Mouse (Mus musculus) liver, embryonic 14.5 days (tissue): Measurements from ENCODE around the gene Syna. TPM values are rescaled to one million over a fixed set of nuclear protein-coding genes. Genes with fewer than 3 reads are reported as not detected.

Experiments used
- ATAC-seq: fragments of 200-750 bp; cut with Nextera tagmentation; 2 replicates; pipeline ENCODE4 v1.8.0; 2017; ENCODE audit warnings: moderate number of reproducible peaks, mild to moderate bottlenecking, moderate library complexity; ENCODE audit not compliant: insufficient read depth
- DNase-seq, 3 experiments: peaks; one replicate each; pipeline ENCODE4 v3.0.0-alpha.2; 2012 to 2013; ENCODE audit warnings: low read depth in 3 of 3, low spot score in 3 of 3
- H3K27ac ChIP-seq: fragments of 300-500 bp; sonication (generic); 2 replicates; pipeline ENCODE4 v1.5.1; 2014; ENCODE audit warnings: moderate library complexity, mild to moderate bottlenecking, control low read depth, inconsistent platforms
- H3K27me3 ChIP-seq: fragments of 300-500 bp; sonication (generic); 2 replicates; pipeline ENCODE4 v1.6.1; 2014; ENCODE audit warnings: mild to moderate bottlenecking, low read length, moderate library complexity; ENCODE audit not compliant: control insufficient read depth, insufficient read depth
- H3K36me3 ChIP-seq: fragments of 300-500 bp; sonication (generic); replicated peaks from 2 replicates; pipeline ENCODE4 v1.6.1; 2014; ENCODE audit warnings: low read depth; ENCODE audit not compliant: control insufficient read depth, insufficient read depth
- H3K4me1 ChIP-seq, 2 experiments: fragments of 200-500 bp in 1 of 2; fragments of 300-500 bp in 1 of 2; sonication (generic) in 1 of 2; replicated peaks; 2 replicates each; pipeline ENCODE4 v1.6.1; 2012 to 2014; ENCODE audit warnings: antibody characterized with exemption in 1 of 2, inconsistent platforms in 1 of 2, low read length in 1 of 2; ENCODE audit not compliant: control insufficient read depth in 2 of 2, insufficient read depth in 2 of 2
- H3K4me2 ChIP-seq: fragments of 300-500 bp; sonication (generic); 2 replicates; pipeline ENCODE4 v1.6.1; 2014; ENCODE audit warnings: low read depth, mild to moderate bottlenecking, control low read depth, moderate library complexity
- H3K4me3 ChIP-seq, 2 experiments: fragments of 200-500 bp in 1 of 2; fragments of 300-500 bp in 1 of 2; sonication (generic) in 1 of 2; 2 replicates each; pipeline ENCODE4 v1.5.1; 2012 to 2014; ENCODE audit warnings: low read depth in 2 of 2, low read length in 2 of 2, mild to moderate bottlenecking in 2 of 2, control low read depth in 1 of 2, inconsistent platforms in 1 of 2, moderate library complexity in 1 of 2; ENCODE audit not compliant: insufficient read depth in 1 of 2
- H3K9ac ChIP-seq: fragments of 300-500 bp; sonication (generic); replicated peaks from 2 replicates; pipeline ENCODE4 v1.6.1; 2014; ENCODE audit warnings: mild to moderate bottlenecking, control low read depth, moderate library complexity
- H3K9me3 ChIP-seq: fragments of 300-500 bp; sonication (generic); 2 replicates; pipeline ENCODE4 v1.6.1; 2016; ENCODE audit warnings: low read length, mixed read lengths; ENCODE audit not compliant: control insufficient read depth
- CTCF ChIP-seq: IDR thresholded peaks from 2 replicates; pipeline ENCODE4 v1.5.1; 2016; ENCODE audit warnings: antibody characterized with exemption, low read depth, control low read depth
- EP300 ChIP-seq: IDR thresholded peaks from 2 replicates; pipeline ENCODE4 v1.6.1; 2016; ENCODE audit warnings: antibody characterized with exemption, low read depth
- WGBS: fragments of 180-500 bp; shearing (Covaris S2); extraction: QIAGEN DNeasy Blood & Tissue Kit; methylation state at CpG from one replicate; pipeline ENCODE4 v1.1.7; 2014; ENCODE audit not compliant: insufficient replicate concordance; 5-methylcytosine and 5-hydroxymethylcytosine counted together
- polyA plus RNA-seq, 2 experiments: library from polyadenylated mRNA; depleted of rRNA in 1 of 2; stranded (reverse) in 1 of 2; unstranded in 1 of 2; fragments of >200 nt; fragmentation: Nextera tagmentation in 1 of 2; extraction: Ambion mirVana in 1 of 2; gene quantifications; 2 replicates each; pipeline versions ENCODE4 v1.2.1 to v1.2.3; 2012 to 2014

The Syna gene
- polyA plus RNA-seq (2012; rRNA removed) = not detected in 2 replicates
- not detected in 2 replicates for polyA plus RNA-seq (2014; fragmentation: Nextera tagmentation; extraction: Ambion mirVana)

DNA sequence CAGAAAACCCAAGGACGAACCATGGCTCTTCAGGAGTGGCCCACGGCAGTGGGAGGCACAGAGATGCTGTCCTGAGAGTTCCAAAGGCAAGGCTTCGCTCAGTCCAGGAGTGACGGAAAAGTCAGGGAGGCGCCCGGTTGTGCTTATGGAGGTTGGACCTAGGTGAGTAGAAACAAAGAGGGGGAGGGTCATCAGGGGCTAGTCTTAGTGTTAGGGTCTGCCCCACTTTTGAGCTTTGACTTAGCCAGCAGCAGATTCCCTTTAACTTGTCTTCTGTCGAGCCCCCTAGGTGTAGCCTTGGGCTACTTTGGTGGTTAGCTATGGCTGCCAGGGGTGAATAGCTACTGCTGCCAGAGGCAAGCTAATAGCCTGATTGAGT lies at the start of gene Syna:
Gene Syna, minus strand, starts transcription at position 101 of the 379 bp plus-strand sequence.
- no peaks in the 10 kb centered on the region for H3K9me3 ChIP-seq
- no peak for TF ChIP-seq CTCF
- TF ChIP-seq EP300 = no peak
- peaks cover 0 to 2% of the 10 kb centered on the region in 2 experiments; a peak in 1 of 4 replicates for H3K4me1 ChIP-seq
- no peak for DNase-seq
- WGBS = 75% methylated on average over 7 of the region's 7 CpGs
- H3K27ac ChIP-seq = no peak within 1 kb of the TSS
- no peak within 1 kb of the TSS for H3K4me3 ChIP-seq
- ATAC-seq = no peak
- no peaks in the 10 kb centered on the region for H3K36me3 ChIP-seq
- H3K27me3 ChIP-seq = no peaks in the 10 kb centered on the region; the same call in 1 of the 2 replicates
- H3K4me2 ChIP-seq = no peak within 1 kb of the TSS
- no peak within 1 kb of the TSS for H3K9ac ChIP-seq

DNA sequence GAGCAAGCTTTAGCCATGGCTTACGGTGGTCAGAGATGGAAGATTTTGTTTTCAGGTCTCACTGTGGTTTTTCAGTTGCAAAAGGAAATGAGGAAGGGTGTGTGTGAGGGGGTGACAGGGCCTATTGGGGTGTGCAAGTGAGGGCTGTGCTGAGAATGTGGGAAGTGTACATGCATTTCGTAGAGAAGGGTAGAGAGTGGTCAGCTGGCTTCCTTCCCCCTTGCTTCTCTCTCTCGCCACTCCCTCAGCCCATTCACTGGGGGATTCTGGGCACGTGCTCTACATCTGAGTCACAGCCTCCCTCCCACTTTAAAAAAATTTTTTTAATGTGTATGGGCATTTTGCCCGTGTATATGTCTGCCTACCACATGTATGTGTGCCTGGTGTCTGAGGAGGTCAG lies 47.1 kb upstream of the Syna start:
- H3K27me3 ChIP-seq = no peaks in the 10 kb centered on the region
- TF ChIP-seq CTCF (no peak), EP300 (no peak)
- WGBS = 16% methylated on average over 5 of the region's 5 CpGs
- H3K4me2 ChIP-seq = no peak overlapping the region
- no peak overlapping the region for H3K27ac ChIP-seq
- no peak overlapping the region for H3K4me3 ChIP-seq
- no peak overlapping the region for H3K9ac ChIP-seq
- ATAC-seq = peak; percentile 32; the same call in 1 of the 2 replicates
- no peak for DNase-seq
- H3K9me3 ChIP-seq = no peaks in the 10 kb centered on the region
- no peaks in the 10 kb centered on the region for H3K36me3 ChIP-seq
- H3K4me1 ChIP-seq = no peaks in the 10 kb centered on the region

DNA sequence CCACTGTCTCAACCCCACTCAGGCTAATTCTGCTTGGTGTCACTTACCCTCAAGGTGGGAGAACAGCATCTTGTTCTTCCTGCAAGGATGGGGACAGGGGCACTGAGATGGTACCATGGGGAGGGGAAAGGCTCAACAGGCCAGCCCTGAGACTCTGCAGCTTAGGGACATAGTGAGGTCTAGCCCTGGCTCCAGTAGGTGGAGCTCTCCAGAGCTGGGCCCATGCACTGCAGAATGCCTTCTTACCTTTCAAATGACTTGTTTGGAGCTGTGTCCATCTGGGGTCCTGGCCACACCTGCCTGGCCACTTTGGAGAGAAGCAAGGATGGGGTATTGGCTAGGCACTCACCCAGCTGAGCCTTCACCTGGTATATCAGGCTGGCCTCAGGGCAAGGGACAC lies 46.3 kb upstream of the Syna start:
- no peak overlapping the region for H3K4me3 ChIP-seq
- H3K36me3 ChIP-seq = no peaks in the 10 kb centered on the region
- H3K4me1 ChIP-seq = no peaks in the 10 kb centered on the region
- H3K9ac ChIP-seq = no peak overlapping the region
- ATAC-seq (no peak), DNase-seq (no peak)
- H3K27me3 ChIP-seq = no peaks in the 10 kb centered on the region
- no peak overlapping the region for H3K4me2 ChIP-seq
- TF ChIP-seq EP300 (no peak), CTCF (peak; percentile 49)
- H3K9me3 ChIP-seq = no peaks in the 10 kb centered on the region
- H3K27ac ChIP-seq = no peak overlapping the region

DNA sequence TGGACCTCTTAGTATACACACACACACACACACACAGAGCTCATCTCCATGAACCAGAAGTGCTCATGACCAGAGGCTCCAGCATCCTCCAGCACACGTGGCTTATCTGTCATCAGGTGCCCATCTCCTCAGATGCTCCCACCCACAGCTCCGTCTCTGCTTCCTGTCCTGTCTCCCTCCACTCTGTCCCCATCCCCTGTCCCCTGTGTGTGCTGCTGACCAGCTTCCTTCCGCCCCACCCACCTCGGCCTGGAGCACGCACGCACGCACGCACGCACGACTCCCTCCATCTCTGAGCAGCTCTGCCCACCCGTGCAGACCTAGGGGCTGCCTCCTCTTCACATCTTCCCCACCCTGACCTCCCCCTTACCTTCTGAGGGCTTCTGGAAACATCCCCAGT lies 44.4 kb upstream of the Syna start:
- DNase-seq (no peak), ATAC-seq (no peak)
- WGBS = 57% methylated on average over 11 of the region's 11 CpGs
- no peak overlapping the region for H3K27ac ChIP-seq
- no peaks in the 10 kb centered on the region for H3K4me1 ChIP-seq
- no peak overlapping the region for H3K4me2 ChIP-seq
- no peaks in the 10 kb centered on the region for H3K27me3 ChIP-seq
- H3K9me3 ChIP-seq = no peaks in the 10 kb centered on the region
- TF ChIP-seq CTCF = no peak
- no peak for TF ChIP-seq EP300
- H3K4me3 ChIP-seq = no peak overlapping the region
- no peak overlapping the region for H3K9ac ChIP-seq
- H3K36me3 ChIP-seq = peaks cover 1% of the 10 kb centered on the region; the same call in 1 of the 2 replicates

DNA sequence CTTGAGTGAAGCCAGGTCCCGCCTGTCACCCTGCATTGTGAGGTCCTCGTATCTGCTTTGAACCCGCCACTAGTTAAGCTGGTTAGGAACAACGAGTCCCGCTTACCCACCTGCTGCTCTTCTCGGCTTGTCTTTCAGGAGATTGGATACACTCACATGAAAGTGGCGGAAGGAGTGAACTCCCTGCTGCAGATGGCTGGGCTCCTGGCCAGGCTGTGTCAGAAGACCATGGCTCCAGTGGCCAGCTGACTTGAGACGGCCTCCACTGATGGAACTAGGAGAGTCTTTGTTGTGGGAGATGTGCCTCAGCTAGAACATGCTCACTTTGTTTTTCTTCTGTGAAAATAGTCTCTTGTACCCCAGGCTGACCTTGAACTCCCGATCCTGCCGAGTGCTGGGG lies 37.7 kb upstream of the Syna start:
- DNase-seq = no peak
- Histone ChIP-seq H3K9ac (no peak overlapping the region), H3K9me3 (no peaks in the 10 kb centered on the region), H3K27ac (no peak overlapping the region), H3K4me1 (peaks cover 2 to 8% of the 10 kb centered on the region in 2 experiments), H3K4me2 (no peak overlapping the region), H3K27me3 (no peaks in the 10 kb centered on the region), H3K4me3 (no peak overlapping the region), H3K36me3 (peaks cover 48% of the 10 kb centered on the region)
- WGBS = 87% methylated on average over 10 of the region's 10 CpGs
- no peak for TF ChIP-seq CTCF
- TF ChIP-seq EP300 = no peak
- no peak for ATAC-seq
